Mouse (Mus musculus) layer of hippocampus, adult 2 months (tissue): ENCODE data around the gene Ndn. TPM values are rescaled to one million over a fixed set of nuclear protein-coding genes. Genes with fewer than 3 reads are reported as not detected.

Experiments used
- DNase-seq, 2 experiments: peaks; one replicate each; pipeline ENCODE4 v3.0.0; 2022; ENCODE audit warnings: low spot score in 2 of 2
- H3K27ac ChIP-seq: fragments of 200-600 bp; 2 replicates; pipeline ENCODE4 v1.8.1; 2022
- H3K4me3 ChIP-seq: fragments of 200-600 bp; 2 replicates; pipeline ENCODE4 v1.8.1; 2022; ENCODE audit warnings: mild to moderate bottlenecking
- CTCF ChIP-seq: fragments of 200-600 bp; conservative IDR thresholded peaks from 2 replicates; pipeline ENCODE4 v1.8.1; 2022; ENCODE audit warnings: antibody characterized with exemption, mild to moderate bottlenecking, moderate library complexity
- long read RNA-seq, 2 experiments: library from polyadenylated mRNA; stranded (forward); transcript quantifications; one replicate each; pipeline ENCODE4 v2.0.0; 2021; ENCODE audit warnings: borderline mapping rate in 2 of 2
- total RNA-seq, 2 experiments: library from RNA; stranded (reverse); gene quantifications; 2 replicates each; pipeline ENCODE4 v1.2.3; 2021

The Ndn gene
- total RNA-seq = 100 to 1,000 TPM; 121 to 134 TPM
- long read RNA-seq, experiment 1, transcript Ndn-201 (1 exons, 3,694 nt) = major isoform, 273 of 273 reads
- long read RNA-seq, experiment 1, partial matches to known transcripts = 0 of 273 reads
- long read RNA-seq, experiment 1, other reads (novel, unspliced or antisense) = 0 of 273 reads
- long read RNA-seq, experiment 2, transcript Ndn-201 (1 exons, 3,694 nt) = major isoform, 351 of 352 reads
- long read RNA-seq, experiment 2, partial matches to known transcripts = 0 of 352 reads
- long read RNA-seq, experiment 2, other reads (novel, unspliced or antisense) = 1 of 352 reads

DNA sequence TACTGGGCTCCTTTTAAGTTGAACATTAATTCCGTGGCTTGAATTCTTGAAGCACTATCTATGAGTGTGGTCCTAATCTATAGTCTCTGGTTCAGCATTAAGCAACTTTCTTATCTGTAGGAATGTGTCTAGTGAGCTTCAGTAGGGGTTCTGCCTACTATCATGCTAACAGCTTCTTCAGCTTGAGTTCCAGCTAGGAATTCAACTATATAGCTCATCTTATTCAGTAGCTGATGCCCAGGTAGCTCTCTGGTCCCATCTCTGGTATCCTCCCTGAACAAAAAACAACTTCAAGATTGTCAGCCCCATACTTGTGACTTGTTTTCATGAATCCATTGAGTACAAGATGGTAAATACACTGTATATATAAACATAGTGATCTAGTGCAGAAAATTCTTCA lies at the start of gene Ndn:
Gene Ndn (plus strand): TSS at position 301 of the 400 bp plus-strand sequence.
- Histone ChIP-seq H3K4me3 (no peak within 1 kb of the TSS), H3K27ac (no peak within 1 kb of the TSS)
- TF ChIP-seq CTCF = no peak
- DNase-seq = no peak

- Histone ChIP-seq H3K4me3 (no peak overlapping the region), H3K27ac (no peak overlapping the region)
- peak; percentile 42 for TF ChIP-seq CTCF
- DNase-seq = no peak
These were observed 43.9 kb upstream of the Ndn start for GRCm38 (mm10) chr7:62302451-62302850.

GRCm38 (mm10) chr7:62306896-62307614 lies 39.3 kb upstream of the Ndn start:
- DNase-seq = peak in 1 of 2 experiments; percentile 44
- Histone ChIP-seq H3K27ac (peak overlapping the region; percentile 36; the same call in 1 of the 2 replicates), H3K4me3 (no peak overlapping the region)
- no peak for TF ChIP-seq CTCF

DNA sequence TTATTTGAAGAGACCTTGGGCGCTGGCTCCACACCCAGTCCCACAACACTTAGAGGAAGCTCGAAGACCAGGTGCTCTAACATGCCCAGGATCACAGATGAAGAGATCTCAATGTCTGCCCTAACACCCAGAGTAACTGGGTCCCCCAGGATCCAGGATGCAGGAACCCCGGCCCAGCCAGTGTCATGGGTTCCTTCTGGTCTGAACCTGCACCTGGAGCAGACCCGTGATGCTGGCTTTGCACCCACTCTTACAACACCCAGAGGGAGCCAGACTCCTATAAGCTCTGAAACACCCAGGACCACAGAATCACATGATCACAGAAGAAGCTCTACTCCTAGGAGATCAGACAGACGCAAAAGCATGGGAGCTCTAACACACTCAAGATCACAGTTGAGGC lies 29.6 kb upstream of the Ndn start:
- H3K4me3 ChIP-seq = no peak overlapping the region
- no peak overlapping the region for H3K27ac ChIP-seq
- TF ChIP-seq CTCF = no peak

DNA sequence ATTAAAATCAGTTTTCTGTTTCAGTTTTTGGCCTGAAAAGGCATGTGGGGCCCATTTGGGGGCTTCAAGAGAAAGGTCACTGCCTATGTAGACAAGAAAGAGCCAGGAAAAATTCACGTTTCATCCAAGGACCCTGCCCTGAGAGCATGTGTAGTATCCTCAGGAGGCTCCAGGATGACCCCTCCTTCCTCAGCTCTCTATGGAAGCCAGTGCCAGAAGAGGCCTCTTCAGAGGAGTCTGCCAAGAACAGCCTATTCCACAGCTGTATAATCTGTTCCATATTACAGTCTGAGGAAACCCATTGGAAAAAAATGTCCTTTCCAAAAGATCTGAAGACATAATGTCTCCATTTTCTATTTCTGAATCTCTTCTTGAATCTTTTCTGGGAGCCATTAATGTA lies 958 bp upstream of the Ndn start:
- no peak overlapping the region for H3K27ac ChIP-seq
- no peak overlapping the region for H3K4me3 ChIP-seq
- no peak for TF ChIP-seq CTCF
- DNase-seq = no peak

More for the DNA sequence above, 29.6 kb upstream of the Ndn start:
- no peak for DNase-seq

DNA sequence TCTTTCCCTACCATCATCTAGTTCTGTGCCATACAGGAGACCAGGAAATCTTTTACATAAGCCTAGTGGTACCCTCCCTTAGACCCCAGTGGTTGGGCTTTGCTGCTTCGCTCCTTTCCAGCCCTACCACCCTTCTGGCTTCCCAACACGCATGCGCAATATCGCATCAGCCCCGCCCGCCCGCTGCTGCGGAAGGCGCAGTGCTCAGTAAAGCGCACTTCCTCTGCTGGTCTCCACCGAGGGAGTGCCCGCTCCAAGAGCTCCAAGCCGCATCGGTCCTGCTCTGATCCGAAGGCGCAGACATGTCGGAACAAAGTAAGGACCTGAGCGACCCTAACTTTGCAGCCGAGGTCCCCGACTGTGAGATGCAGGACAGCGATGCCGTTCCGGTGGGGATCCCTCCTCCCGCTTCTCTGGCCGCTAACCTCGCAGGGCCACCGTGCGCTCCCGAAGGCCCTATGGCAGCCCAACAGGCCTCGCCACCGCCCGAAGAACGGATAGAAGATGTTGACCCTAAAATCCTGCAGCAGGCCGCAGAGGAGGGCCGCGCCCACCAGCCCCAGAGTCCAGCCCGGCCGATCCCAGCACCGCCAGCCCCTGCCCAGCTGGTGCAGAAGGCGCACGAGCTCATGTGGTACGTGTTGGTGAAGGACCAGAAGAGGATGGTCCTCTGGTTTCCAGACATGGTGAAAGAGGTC lies 1.9 kb downstream of the Ndn start:
- H3K4me3 ChIP-seq = peak overlapping the region; percentile 65
- peak overlapping the region; percentile 80 for H3K27ac ChIP-seq
- TF ChIP-seq CTCF = no peak
- DNase-seq = peak; percentile 79 to 82

GRCm38 (mm10) chr7:62348804-62349190 lies 2.4 kb downstream of the Ndn start:
- no peak for DNase-seq
- Histone ChIP-seq H3K27ac (peak overlapping the region; percentile 80), H3K4me3 (peak overlapping the region; percentile 65)
- TF ChIP-seq CTCF = no peak

DNA sequence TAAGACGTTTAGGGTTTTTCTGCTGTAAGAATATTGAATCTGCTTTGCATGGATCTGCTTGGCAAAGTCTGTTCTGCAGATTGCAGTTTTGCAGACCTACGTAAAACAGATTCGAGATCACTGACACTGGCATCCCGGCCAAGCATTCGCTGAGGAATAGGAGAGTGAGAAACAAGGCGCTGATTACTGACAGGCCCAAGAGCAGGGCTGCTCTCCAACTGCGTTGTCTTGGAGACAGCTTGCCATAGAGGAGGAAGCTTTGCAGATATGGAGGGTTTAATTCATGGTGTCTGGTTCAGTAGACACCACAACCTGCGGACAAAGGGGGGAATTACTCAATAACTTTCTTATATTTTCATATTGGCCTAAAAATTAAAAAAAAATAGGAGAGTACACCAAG lies 4.9 kb downstream of the Ndn start:
- H3K27ac ChIP-seq = no peak overlapping the region
- H3K4me3 ChIP-seq = no peak overlapping the region
- TF ChIP-seq CTCF = no peak
- DNase-seq = peak in 1 of 2 experiments; percentile 16

DNA sequence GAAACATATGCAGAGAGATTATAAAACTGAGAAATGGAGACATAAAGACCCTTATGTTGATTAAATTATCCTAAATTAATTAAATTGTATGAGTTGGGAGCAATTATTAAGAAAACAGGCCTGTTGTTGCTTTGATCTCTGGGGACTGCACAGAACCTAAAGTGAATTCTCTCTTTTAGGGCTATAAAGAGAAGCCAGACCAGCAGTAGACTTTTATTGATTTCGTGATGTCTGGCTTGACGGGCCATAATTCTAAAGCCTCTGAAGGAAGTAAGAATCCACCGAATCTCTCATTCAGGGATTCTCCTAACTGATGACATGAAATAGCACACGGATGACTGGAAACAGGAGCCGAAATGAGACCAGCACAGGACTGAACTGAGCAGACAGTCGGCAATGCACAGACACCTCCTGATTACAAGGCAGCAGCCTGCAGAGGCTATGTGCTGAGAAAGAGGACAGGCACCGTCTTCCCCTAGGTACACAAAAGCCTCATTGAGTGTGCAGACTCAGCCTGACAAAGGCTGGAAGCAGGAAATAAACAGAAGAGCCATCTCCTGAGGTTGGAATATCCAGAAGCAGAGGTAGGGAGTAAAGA lies 18.8 kb downstream of the Ndn start:
- DNase-seq = no peak
- Histone ChIP-seq H3K27ac (no peak overlapping the region), H3K4me3 (no peak overlapping the region)
- no peak for TF ChIP-seq CTCF

GRCm38 (mm10) chr7:62366730-62367129 lies 20.4 kb downstream of the Ndn start:
- Histone ChIP-seq H3K27ac (no peak overlapping the region), H3K4me3 (no peak overlapping the region)

GRCm38 (mm10) chr7:62375658-62376057 lies 29.3 kb downstream of the Ndn start:
- H3K4me3 ChIP-seq = no peak overlapping the region
- DNase-seq = peak in 1 of 2 experiments; percentile 20
- peak; percentile 74 for TF ChIP-seq CTCF
- H3K27ac ChIP-seq = no peak overlapping the region

More at GRCm38 (mm10) chr7:62366730-62367129, 20.4 kb downstream of the Ndn start:
- no peak for DNase-seq
- no peak for TF ChIP-seq CTCF

DNA sequence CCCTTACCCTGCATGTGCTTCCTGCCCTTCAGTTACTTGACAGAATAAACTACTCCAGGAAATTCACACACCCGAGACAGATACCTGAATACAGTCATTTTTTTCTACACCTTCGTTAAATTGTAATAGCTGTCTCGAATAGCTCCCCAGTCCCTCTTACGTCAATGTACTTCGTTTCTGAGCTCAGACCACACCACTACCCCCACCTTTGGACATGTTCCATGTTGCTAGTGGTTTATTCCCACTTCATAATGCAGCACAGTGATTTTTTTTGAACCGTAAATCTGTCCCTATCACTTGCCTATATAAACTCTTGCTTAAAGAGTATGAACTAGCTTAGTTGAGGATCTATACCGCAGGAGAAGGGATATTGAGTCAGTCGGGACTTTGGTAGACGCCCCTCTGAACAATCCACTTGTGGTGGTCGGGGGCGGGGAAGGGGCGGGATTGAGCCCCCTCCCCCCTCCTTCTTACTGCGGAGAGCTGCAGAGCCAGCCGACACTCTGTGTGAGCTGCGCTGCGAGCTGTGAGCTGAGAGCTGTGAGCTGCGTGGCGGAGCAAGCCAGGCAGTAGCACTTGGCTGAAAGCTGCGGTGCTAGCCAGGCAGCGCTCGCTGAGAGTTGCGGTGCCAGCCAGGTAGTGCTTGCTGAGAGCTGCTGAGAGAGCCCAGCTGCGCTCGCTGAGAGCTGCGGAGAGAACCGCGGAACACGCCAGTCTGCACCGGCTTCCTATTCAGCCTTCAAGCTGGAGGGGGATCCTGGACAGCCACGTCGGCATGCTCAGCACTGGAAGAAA lies 30.3 kb downstream of the Ndn start, which contains the start of gene Magel2:
Gene Magel2 (plus strand): TSS at position 501 of the 795 bp plus-strand sequence.
- TF ChIP-seq CTCF = no peak
- peak within 1 kb of the TSS; percentile 38 for H3K4me3 ChIP-seq

More for the DNA sequence above, 30.3 kb downstream of the Ndn start, which contains the start of gene Magel2:
- H3K27ac ChIP-seq = no peak within 1 kb of the TSS
- DNase-seq = no peak
